15 mouse cellular contexts compared by ENCODE assay signal in the genomic region with DNA sequence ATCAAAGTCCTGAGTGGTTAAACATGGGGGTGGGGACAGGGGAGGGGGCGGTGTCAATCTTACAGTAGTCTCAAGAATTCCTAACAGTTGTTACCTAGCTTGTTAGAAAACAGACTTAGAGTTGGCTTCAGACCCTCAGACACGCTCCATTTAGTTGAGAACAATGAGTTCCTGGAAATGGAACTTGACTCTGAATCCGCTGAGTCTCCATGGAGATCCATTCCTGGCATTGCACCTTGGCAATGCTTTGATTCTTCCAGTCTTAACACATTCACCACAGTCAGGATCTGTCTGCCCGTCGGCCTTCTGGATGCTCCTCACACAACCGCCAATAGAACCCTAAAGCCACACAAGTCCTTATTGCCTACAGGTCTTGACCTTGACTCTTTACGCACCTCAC. TPM values are rescaled to one million over a fixed set of nuclear protein-coding genes. Genes with fewer than 3 reads are reported as not detected.
A peak's percentile ranks its signal among the peaks of the same experiment; 100 is the strongest.
DNase-seq lines count a peak whose midpoint lies in the region; ATAC-seq and TF ChIP-seq lines count a peak whose summit lies in the region.
"Had no signal": no experiment of that assay in that cellular context is flagged by ENCODE, and none has a peak within 500 bp of the region (broad histone marks: within the 10 kb centered on the region; RNA-seq: fewer than 3 reads in every experiment).

No protein-coding gene starts in this region.

- 82% methylated on average over 7 of the region's 7 CpGs for WGBS in kidney, embryonic 14.5 days

- H3K27me3 ChIP-seq in kidney, embryonic 14.5 days (ENCODE audit: control insufficient read depth, insufficient read depth, low read length): no peaks in the 10 kb centered on the region
- H3K27me3 ChIP-seq: forebrain, embryonic 15.5 days; limb, embryonic 13.5 days; midbrain, embryonic 12.5 days had no signal

- no peak overlapping the region for H3K4me2 ChIP-seq in kidney, embryonic 14.5 days (replicated peaks; ENCODE audit: low read depth, low read length)
- H3K4me2 ChIP-seq: forebrain, embryonic 15.5 days; limb, embryonic 13.5 days; midbrain, embryonic 12.5 days had no signal

- peak; percentile 32 for DNase-seq in kidney, adult 11 months
- peak; percentile 40 to 56 for DNase-seq in right cerebral cortex, postnatal 10 days (ENCODE audit: low spot score in 2 of 2)
- no peak for DNase-seq in right cerebral cortex, postnatal 14 days
- peak in 1 of 2 experiments; percentile 39 for DNase-seq in layer of hippocampus, adult 2 months (ENCODE audit: low spot score in 2 of 2)
- DNase-seq in urinary bladder, postnatal 4 days (ENCODE audit: low spot score in 2 of 2): no peak
- no peak for DNase-seq in right cerebral cortex, adult 2 months (ENCODE audit: low spot score in 2 of 2)
- DNase-seq: heart, adult 2 months; lung, postnatal 36 days; right cerebral cortex, postnatal 25 days; thymus, adult 2 months had no signal

- H3K27ac ChIP-seq in kidney, embryonic 14.5 days (ENCODE audit: low read depth, low read length): no peak overlapping the region
- H3K27ac ChIP-seq in layer of hippocampus, adult 2 months: peak overlapping the region; percentile 64
- H3K27ac ChIP-seq: forebrain, embryonic 15.5 days; heart, adult 2 months; limb, embryonic 13.5 days; midbrain, embryonic 12.5 days had no signal

- H3K4me3 ChIP-seq in kidney, embryonic 14.5 days (ENCODE audit: low read length): no peak overlapping the region
- no peak overlapping the region for H3K4me3 ChIP-seq in layer of hippocampus, adult 2 months
- H3K4me3 ChIP-seq: forebrain, embryonic 15.5 days; heart, adult 2 months; limb, embryonic 13.5 days; midbrain, embryonic 12.5 days had no signal

- no peak for ATAC-seq in kidney, embryonic 14.5 days (ENCODE audit: low FRiP score, low TSS enrichment)
- ATAC-seq: CD4-positive, CD25-positive, alpha-beta regulatory T cell, adult 4 months; forebrain, embryonic 15.5 days had no signal

- no peaks in the 10 kb centered on the region for H3K36me3 ChIP-seq in kidney, embryonic 14.5 days (ENCODE audit: control insufficient read depth, insufficient read depth, low read length)
- H3K36me3 ChIP-seq: forebrain, embryonic 15.5 days; limb, embryonic 13.5 days; midbrain, embryonic 12.5 days had no signal

- H3K9ac ChIP-seq in kidney, embryonic 14.5 days (ENCODE audit: low read depth, low read length): no peak overlapping the region
- H3K9ac ChIP-seq: forebrain, embryonic 15.5 days; limb, embryonic 13.5 days; midbrain, embryonic 12.5 days had no signal

- TF ChIP-seq CTCF in layer of hippocampus, adult 2 months (conservative IDR thresholded peaks at IDR 0.05): no peak

- no peaks in the 10 kb centered on the region for H3K9me3 ChIP-seq in kidney, embryonic 14.5 days (ENCODE audit: control insufficient read depth, low read length)
- H3K9me3 ChIP-seq: forebrain, embryonic 15.5 days; limb, embryonic 13.5 days; midbrain, embryonic 12.5 days had no signal

- H3K4me1 ChIP-seq in kidney, embryonic 14.5 days (ENCODE audit: control insufficient read depth, insufficient read depth, low read length): no peaks in the 10 kb centered on the region
- H3K4me1 ChIP-seq: forebrain, embryonic 15.5 days had no signal

RNA-seq across cellular contexts. Expression of gene Cdc14b, which starts 15.2 kb away (rescaled TPM):
- polyA plus RNA-seq in kidney, embryonic 14.5 days (2014; fragmentation: Nextera tagmentation; extraction: Ambion mirVana): 15.4 and 24.8 TPM in 2 replicates
- total RNA-seq in layer of hippocampus, adult 2 months (2021): 10 to 100 TPM in 1 of 2 experiments, 1 to 10 TPM in 1; 9.8 to 14.2 TPM

RNA-seq across cellular contexts. Expression of gene Aaed1, which starts 52.6 kb away (rescaled TPM):
- polyA plus RNA-seq in kidney, embryonic 14.5 days (2014; fragmentation: Nextera tagmentation; extraction: Ambion mirVana): 32.7 and 47.0 TPM in 2 replicates
- total RNA-seq in layer of hippocampus, adult 2 months (2021): 10 to 100 TPM; 15.2 to 16.4 TPM

Comparison
In these comparisons a context has a peak if more than half of its experiments do, and no peak if none do; other contexts are left out.
1. DNase-seq: peak in kidney, adult 11 months (single experiment) and right cerebral cortex, postnatal 10 days (2 of 2); none in right cerebral cortex, postnatal 14 days (single experiment), urinary bladder, postnatal 4 days (0 of 2) and right cerebral cortex, adult 2 months (0 of 2).